Mouse (Mus musculus) forebrain, embryonic 13.5 days (tissue): ENCODE results near the gene Rhbdf1. TPM values are rescaled to one million over a fixed set of nuclear protein-coding genes. Genes with fewer than 3 reads are reported as not detected.

Source experiments
- ATAC-seq: fragments of 200-750 bp; cut with Nextera tagmentation; 2 replicates; pipeline ENCODE4 v1.8.0; 2017
- H3K27ac ChIP-seq: fragments of 300-500 bp; sonication (generic); 2 replicates; pipeline ENCODE4 v1.5.1; 2015; ENCODE audit warnings: inconsistent platforms, mild to moderate bottlenecking, moderate library complexity
- H3K27me3 ChIP-seq: fragments of 300-500 bp; sonication (generic); 2 replicates; pipeline ENCODE4 v1.6.1; 2015; ENCODE audit warnings: mild to moderate bottlenecking, inconsistent platforms
- H3K36me3 ChIP-seq: fragments of 300-500 bp; sonication (generic); 2 replicates; pipeline ENCODE4 v1.6.1; 2015; ENCODE audit warnings: mild to moderate bottlenecking, inconsistent platforms; ENCODE audit not compliant: poor library complexity, severe bottlenecking
- H3K4me1 ChIP-seq: fragments of 300-500 bp; sonication (generic); 2 replicates; pipeline ENCODE4 v1.6.1; 2015; ENCODE audit warnings: inconsistent platforms
- H3K4me2 ChIP-seq: fragments of 300-500 bp; sonication (generic); 2 replicates; pipeline ENCODE4 v1.6.1; 2015; ENCODE audit warnings: inconsistent platforms, mild to moderate bottlenecking, moderate library complexity
- H3K4me3 ChIP-seq: fragments of 300-500 bp; sonication (generic); 2 replicates; pipeline ENCODE4 v1.5.1; 2015; ENCODE audit warnings: mild to moderate bottlenecking, inconsistent platforms
- H3K9ac ChIP-seq: fragments of 300-500 bp; sonication (generic); 2 replicates; pipeline ENCODE4 v1.6.1; 2015; ENCODE audit warnings: mild to moderate bottlenecking, inconsistent platforms
- H3K9me3 ChIP-seq: fragments of 300-500 bp; sonication (generic); replicated peaks from 2 replicates; pipeline ENCODE4 v1.6.1; 2016; ENCODE audit warnings: inconsistent platforms
- WGBS: fragments of 180-500 bp; shearing (Covaris S2); methylation state at CpG from one replicate; pipeline ENCODE4 v1.1.7; 2015; 5-methylcytosine and 5-hydroxymethylcytosine counted together
- polyA plus RNA-seq: library from polyadenylated mRNA; unstranded; fragments of >200 nt; fragmentation: Nextera tagmentation; extraction: Ambion mirVana; gene quantifications from 2 replicates; pipeline ENCODE4 v1.2.1, GENCODE M21; 2015

The Rhbdf1 gene
- polyA plus RNA-seq, 1 experiment from 2014 or later = 9.7 TPM

GRCm38 (mm10) chr11:32253121-32253520, 31.0 kb upstream of the Rhbdf1 start:
- WGBS = 100% methylated on average over 1 of the region's 1 CpGs
- ATAC-seq = no peak
- no peak overlapping the region for H3K4me2 ChIP-seq

DNA sequence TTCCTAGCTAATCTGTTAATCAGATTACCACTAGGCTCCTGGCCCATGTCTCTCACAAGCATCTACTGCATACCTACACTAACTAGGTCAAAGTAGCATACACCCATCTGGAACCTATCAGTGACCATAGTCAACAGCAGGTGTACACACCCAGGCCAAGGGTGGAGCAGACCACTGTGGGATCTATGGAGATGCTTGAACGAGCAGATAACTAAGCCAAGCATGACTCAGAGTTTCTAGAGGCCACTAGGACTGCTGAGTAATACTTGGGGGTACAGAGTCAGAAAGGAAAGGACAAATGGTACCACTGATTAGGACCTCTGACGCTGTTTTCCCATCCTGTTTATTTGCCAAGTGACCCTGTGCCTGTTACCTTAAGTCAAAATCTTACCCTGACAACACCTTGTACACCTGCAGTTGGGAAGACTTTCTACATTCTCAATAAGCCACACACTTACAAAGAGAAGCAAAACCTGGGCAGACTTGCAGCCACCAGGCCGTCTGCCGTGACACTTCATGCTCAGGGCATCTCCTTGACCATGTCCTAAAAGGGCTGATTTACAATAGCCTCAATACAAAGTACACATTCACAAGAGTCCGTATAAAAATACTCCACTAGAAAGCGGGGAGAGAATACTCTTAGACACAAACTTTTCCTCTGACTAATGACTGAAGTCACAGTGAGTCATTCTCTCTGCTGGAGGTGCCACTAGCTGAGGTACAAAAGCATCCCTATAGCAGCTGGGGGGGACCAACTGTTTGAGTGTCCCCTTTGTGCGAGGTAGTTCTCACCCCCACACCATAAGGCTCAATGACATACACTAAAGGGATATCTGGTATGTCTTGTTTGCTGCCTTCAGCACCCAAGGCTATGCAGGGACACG, 29.0 kb upstream of the Rhbdf1 start:
- Histone ChIP-seq H3K9me3 (no peaks in the 10 kb centered on the region), H3K9ac (no peak overlapping the region), H3K27me3 (no peaks in the 10 kb centered on the region), H3K4me1 (no peaks in the 10 kb centered on the region), H3K27ac (no peak overlapping the region), H3K36me3 (peaks cover 89% of the 10 kb centered on the region), H3K4me3 (no peak overlapping the region), H3K4me2 (no peak overlapping the region)
- 84% methylated on average over 8 of the region's 8 CpGs for WGBS
- no peak for ATAC-seq

More at GRCm38 (mm10) chr11:32253121-32253520, 31.0 kb upstream of the Rhbdf1 start:
- Histone ChIP-seq H3K27me3 (no peaks in the 10 kb centered on the region), H3K9ac (no peak overlapping the region), H3K4me3 (no peak overlapping the region), H3K36me3 (peaks cover 76% of the 10 kb centered on the region), H3K27ac (no peak overlapping the region), H3K4me1 (no peaks in the 10 kb centered on the region), H3K9me3 (no peaks in the 10 kb centered on the region)

DNA sequence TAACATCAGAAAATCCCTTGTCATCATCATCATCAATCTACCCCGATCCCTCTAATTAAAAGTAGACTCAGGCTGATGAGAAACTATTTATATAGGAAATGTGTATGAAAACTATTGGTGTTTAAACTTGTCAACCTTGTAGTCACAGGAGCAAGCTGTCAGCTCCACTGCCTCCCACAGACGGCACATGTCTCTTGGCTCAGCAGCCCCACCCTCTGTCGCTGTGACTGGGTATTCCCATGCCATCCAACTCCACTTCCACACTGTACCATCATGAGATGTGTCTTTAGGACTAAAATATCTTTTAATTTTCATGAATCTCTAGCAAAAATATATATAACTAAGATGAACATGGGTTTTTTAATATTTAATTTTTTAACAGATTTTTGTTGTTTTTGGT, 26.2 kb upstream of the Rhbdf1 start:
- 89% methylated on average over 3 of the region's 3 CpGs for WGBS
- H3K9me3 ChIP-seq = no peaks in the 10 kb centered on the region
- ATAC-seq = no peak
- H3K4me1 ChIP-seq = no peaks in the 10 kb centered on the region
- H3K27ac ChIP-seq = no peak overlapping the region
- H3K27me3 ChIP-seq = no peaks in the 10 kb centered on the region
- H3K4me3 ChIP-seq = no peak overlapping the region
- H3K36me3 ChIP-seq = peaks cover 92% of the 10 kb centered on the region
- no peak overlapping the region for H3K4me2 ChIP-seq
- H3K9ac ChIP-seq = no peak overlapping the region

- Histone ChIP-seq H3K27me3 (no peaks in the 10 kb centered on the region), H3K36me3 (peaks cover 88% of the 10 kb centered on the region), H3K27ac (no peak overlapping the region), H3K9ac (no peak overlapping the region), H3K4me1 (no peaks in the 10 kb centered on the region), H3K4me3 (no peak overlapping the region), H3K4me2 (no peak overlapping the region), H3K9me3 (no peaks in the 10 kb centered on the region)
- no peak for ATAC-seq
Measured at GRCm38 (mm10) chr11:32247068-32247467, 25.0 kb upstream of the Rhbdf1 start.

- no peaks in the 10 kb centered on the region for H3K4me1 ChIP-seq
- H3K27ac ChIP-seq = no peak overlapping the region
- no peak for ATAC-seq
- no peak overlapping the region for H3K9ac ChIP-seq
- H3K36me3 ChIP-seq = peaks cover 79% of the 10 kb centered on the region
- no peak overlapping the region for H3K4me2 ChIP-seq
- H3K4me3 ChIP-seq = no peak overlapping the region
- H3K9me3 ChIP-seq = no peaks in the 10 kb centered on the region
- 94% methylated on average over 6 of the region's 6 CpGs for WGBS
- H3K27me3 ChIP-seq = no peaks in the 10 kb centered on the region
Measured at GRCm38 (mm10) chr11:32245614-32246013, 23.5 kb upstream of the Rhbdf1 start.

- ATAC-seq = no peak
- H3K36me3 ChIP-seq = peaks cover 79% of the 10 kb centered on the region
- H3K9me3 ChIP-seq = no peaks in the 10 kb centered on the region
- H3K9ac ChIP-seq = no peak overlapping the region
- H3K4me2 ChIP-seq = no peak overlapping the region
- H3K4me3 ChIP-seq = no peak overlapping the region
- H3K27ac ChIP-seq = no peak overlapping the region
- no peaks in the 10 kb centered on the region for H3K27me3 ChIP-seq
- H3K4me1 ChIP-seq = no peaks in the 10 kb centered on the region
- 96% methylated on average over 1 of the region's 1 CpGs for WGBS
Measured at GRCm38 (mm10) chr11:32244617-32245016, 22.5 kb upstream of the Rhbdf1 start.

DNA sequence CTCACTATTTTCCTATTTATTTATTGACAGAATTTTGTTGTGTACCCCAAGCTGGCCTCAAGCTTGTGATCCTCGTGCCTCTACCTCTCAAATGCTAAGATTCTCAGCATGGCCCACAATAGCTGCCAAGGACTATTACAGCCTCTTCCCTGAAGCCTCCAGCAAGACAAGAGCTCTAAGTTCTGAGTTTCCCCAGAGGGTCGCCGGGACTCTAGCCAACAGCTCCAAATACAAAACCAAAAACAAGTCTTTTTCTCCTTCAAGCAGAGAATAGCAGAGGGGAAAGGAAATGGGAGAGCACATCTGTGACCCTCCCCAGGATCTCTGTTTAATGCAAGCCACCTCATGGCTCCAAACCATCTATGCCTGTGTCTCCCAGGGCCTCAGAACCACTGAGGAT, 22.0 kb upstream of the Rhbdf1 start:
- H3K4me3 ChIP-seq = no peak overlapping the region
- no peaks in the 10 kb centered on the region for H3K4me1 ChIP-seq
- H3K4me2 ChIP-seq = no peak overlapping the region
- no peak overlapping the region for H3K9ac ChIP-seq
- ATAC-seq = no peak
- 93% methylated on average over 3 of the region's 3 CpGs for WGBS
- H3K36me3 ChIP-seq = peaks cover 78% of the 10 kb centered on the region
- H3K27ac ChIP-seq = peak overlapping the region; percentile 27; the same call in 1 of the 2 replicates
- no peaks in the 10 kb centered on the region for H3K9me3 ChIP-seq
- no peaks in the 10 kb centered on the region for H3K27me3 ChIP-seq

DNA sequence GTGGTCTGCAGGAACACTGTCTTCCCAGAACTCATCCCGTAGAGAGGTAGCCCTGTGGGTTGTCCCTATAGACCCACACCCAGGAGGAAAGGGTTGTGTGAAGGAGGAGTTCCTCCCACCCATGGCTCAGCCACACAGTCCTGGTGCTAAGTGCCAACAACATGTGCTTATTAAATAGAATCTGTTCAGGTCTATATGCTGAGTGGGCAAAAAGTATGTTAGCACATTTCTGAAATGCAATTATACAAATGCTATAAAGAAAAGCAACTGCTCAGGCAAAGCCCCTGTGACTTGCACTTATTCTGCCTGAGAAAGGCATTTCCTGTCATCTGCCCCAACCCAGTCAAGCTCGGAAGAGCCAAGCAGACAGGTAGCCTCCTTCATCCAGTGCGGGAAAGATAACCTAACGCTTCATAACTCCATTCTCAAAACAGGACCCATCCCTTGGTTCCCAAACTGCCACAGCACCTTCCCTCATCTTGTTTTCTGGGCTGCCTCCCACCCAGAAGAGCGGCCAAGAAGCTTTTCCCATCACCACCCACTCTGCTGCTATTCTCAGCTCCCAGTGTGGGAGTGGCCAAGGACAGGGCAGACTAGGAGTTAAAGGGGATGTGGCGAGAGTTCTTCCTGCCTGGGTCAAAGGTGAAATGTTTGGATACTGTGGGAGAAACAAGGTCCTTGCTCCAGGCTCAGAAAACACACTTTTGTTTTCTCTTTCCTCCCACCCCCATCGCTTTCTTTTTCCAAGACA, 21.3 kb upstream of the Rhbdf1 start:
- Histone ChIP-seq H3K4me1 (no peaks in the 10 kb centered on the region), H3K27ac (no peak overlapping the region), H3K27me3 (no peaks in the 10 kb centered on the region), H3K36me3 (peaks cover 79% of the 10 kb centered on the region), H3K4me2 (no peak overlapping the region), H3K9ac (no peak overlapping the region), H3K9me3 (no peaks in the 10 kb centered on the region), H3K4me3 (no peak overlapping the region)
- ATAC-seq = no peak
- 81% methylated on average over 7 of the region's 7 CpGs for WGBS

- H3K27me3 ChIP-seq = no peaks in the 10 kb centered on the region
- no peak overlapping the region for H3K4me2 ChIP-seq
- H3K36me3 ChIP-seq = peaks cover 73% of the 10 kb centered on the region
- H3K4me3 ChIP-seq = no peak overlapping the region
- WGBS = 93% methylated on average over 3 of the region's 3 CpGs
- ATAC-seq = no peak
- no peaks in the 10 kb centered on the region for H3K9me3 ChIP-seq
- H3K27ac ChIP-seq = no peak overlapping the region
- H3K9ac ChIP-seq = no peak overlapping the region
- peaks cover 10% of the 10 kb centered on the region; the same call in 1 of the 2 replicates for H3K4me1 ChIP-seq
Measured at GRCm38 (mm10) chr11:32242209-32242608, 20.1 kb upstream of the Rhbdf1 start.

DNA sequence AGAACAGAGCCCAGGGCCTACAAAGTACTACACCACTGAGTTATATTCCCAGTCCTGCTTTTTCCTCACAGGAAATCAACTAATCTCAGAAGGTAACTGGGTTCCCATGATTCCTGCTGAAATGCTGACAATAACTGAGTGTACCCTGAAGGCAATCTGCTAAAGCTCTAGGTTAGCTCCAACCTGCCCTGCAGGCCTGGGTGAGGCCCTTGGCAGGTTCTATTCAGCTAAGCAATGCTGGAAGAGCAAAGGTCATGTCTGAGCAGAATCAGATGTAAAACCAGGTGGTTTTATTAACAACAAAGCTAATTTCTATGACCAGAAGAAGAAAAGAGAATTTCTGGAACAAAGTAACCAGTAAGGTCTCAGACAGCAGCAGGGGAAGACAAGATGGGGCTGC, 19.3 kb upstream of the Rhbdf1 start:
- peaks cover 18% of the 10 kb centered on the region for H3K4me1 ChIP-seq
- H3K36me3 ChIP-seq = peaks cover 66% of the 10 kb centered on the region
- H3K4me2 ChIP-seq = no peak overlapping the region
- no peak overlapping the region for H3K4me3 ChIP-seq
- H3K27ac ChIP-seq = no peak overlapping the region
- ATAC-seq = no peak
- no peak overlapping the region for H3K9ac ChIP-seq
- no peaks in the 10 kb centered on the region for H3K27me3 ChIP-seq
- no peaks in the 10 kb centered on the region for H3K9me3 ChIP-seq

DNA sequence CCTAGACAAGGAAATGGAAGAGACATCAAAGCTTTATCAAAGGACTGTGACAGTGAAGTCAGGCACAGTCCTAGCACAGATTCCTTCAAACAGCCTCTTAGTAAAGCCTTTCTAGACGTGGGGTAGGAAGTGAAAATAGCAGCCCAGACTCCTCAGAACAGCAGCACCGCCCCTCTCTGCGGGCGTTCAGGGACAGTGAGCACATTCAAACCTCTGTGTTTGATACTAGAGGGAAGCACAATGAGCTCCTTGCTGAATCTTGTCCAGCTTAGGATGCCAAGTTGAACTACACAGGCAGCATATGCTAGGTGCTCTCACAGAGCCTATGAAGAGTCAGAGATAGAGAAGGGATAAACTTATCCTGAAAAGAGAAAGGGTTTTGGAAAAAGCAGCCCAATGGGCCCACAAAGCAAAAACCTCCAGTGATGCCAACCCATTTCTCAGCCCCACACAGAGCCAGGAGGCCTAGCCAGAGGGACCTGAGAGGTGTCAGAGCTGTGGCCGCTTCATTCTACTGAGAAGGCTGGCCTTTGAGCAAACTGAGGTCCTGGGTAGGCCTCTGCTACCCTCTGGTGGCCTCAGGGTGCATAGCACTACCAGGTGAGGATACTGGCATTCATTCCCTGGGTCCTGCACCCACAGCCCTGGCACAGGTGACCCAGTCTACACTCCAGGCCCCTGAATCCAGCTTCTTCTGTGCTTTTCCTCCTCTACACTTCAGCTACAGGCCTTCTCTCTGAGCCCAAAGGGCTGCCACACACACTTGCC, 16.2 kb upstream of the Rhbdf1 start:
- H3K27me3 ChIP-seq = no peaks in the 10 kb centered on the region
- peak; percentile 57 for ATAC-seq
- H3K27ac ChIP-seq = no peak overlapping the region
- H3K9ac ChIP-seq = no peak overlapping the region
- H3K9me3 ChIP-seq = no peaks in the 10 kb centered on the region
- WGBS = 63% methylated on average over 5 of the region's 5 CpGs
- H3K4me3 ChIP-seq = no peak overlapping the region
- H3K4me2 ChIP-seq = no peak overlapping the region
- H3K36me3 ChIP-seq = peaks cover 54% of the 10 kb centered on the region
- H3K4me1 ChIP-seq = peaks cover 37% of the 10 kb centered on the region

GRCm38 (mm10) chr11:32237411-32237795, 15.3 kb upstream of the Rhbdf1 start:
- Histone ChIP-seq H3K4me3 (no peak overlapping the region), H3K9ac (no peak overlapping the region), H3K4me1 (peaks cover 37% of the 10 kb centered on the region), H3K27me3 (no peaks in the 10 kb centered on the region), H3K9me3 (no peaks in the 10 kb centered on the region), H3K4me2 (no peak overlapping the region), H3K27ac (peak overlapping the region; percentile 76; the same call in 1 of the 2 replicates), H3K36me3 (peaks cover 58% of the 10 kb centered on the region)
- WGBS = 92% methylated on average over 3 of the region's 3 CpGs
- ATAC-seq = no peak
